Mouse (Mus musculus): ENCODE data around the gene Pkd1l2.
A peak's percentile ranks its signal among the peaks of the same experiment; 100 is the strongest.

Gene Pkd1l2

DNA sequence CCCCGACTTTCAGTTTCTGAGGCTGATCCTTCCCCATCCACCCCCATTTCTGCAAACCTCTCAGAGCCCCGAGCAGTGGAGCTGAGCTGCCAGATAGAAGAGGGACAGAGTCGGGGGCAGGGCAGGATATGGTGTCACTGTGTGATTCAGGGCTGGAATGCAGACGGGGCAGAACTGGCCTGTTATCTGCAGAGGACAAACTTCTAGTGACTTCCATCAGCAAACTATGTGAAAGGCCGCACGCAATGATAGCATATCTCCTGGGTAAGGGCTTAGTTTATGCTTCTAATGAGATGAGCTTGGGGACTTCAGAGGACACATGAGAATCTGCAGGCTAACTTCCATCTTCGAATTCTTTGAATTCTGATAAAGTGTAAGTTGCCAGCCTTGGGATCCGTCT, 3.3 kb upstream of the Pkd1l2 start:
- DNase-seq (ENCODE audit: low read depth), result no peak

DNA sequence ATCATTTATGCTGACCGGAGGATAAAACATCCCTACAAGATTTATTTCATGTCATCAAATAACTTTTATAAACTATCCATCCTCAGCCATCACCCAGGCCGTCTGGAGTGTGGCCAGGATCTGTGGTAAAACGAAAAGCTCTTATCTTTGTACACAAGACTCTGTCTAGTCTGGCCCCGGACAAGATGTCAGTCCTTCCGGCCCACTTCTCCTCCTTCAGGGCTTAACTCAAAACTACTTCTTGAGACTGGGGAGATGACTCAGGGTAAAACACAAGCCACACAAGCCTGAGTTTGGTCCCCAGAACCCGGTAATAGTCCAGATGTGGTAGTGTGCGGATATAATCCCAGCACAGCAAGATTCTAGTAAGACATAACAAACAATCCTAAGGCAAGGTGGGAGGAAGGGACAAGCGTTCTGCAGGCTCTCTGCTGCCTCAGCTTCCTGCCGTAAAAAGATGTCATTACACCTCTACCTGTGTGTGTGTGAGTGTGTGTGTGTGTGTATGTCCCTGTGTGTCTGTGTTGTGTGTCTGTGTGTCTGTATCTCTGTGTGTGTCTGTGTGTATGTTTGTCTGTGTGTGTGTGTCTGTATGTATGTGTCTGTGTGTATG, 804 bp upstream of the Pkd1l2 start:
- peak; percentile 54 for DNase-seq (ENCODE audit: low read depth)

DNA sequence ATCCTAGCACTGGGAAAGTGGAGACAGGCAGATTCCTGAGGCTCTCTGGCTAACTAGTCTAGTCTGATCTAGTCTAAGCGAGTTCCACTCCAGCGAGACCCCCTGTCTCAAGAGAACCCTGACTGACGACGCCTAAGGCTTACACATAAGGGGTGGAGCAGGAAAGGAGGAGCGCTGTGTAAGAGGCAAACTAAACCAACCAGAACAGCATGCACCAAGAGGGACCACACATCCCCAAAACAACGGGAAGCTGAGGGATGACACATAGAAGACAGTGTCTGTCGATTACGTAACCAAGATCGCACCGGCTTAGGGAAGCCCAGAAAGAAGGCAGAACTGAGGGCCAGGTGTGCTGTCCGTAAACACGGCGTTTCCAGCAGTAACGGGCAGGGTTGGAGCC, 2.6 kb downstream of the Pkd1l2 start:
- DNase-seq (ENCODE audit: low read depth), result peak; percentile 44

DNA sequence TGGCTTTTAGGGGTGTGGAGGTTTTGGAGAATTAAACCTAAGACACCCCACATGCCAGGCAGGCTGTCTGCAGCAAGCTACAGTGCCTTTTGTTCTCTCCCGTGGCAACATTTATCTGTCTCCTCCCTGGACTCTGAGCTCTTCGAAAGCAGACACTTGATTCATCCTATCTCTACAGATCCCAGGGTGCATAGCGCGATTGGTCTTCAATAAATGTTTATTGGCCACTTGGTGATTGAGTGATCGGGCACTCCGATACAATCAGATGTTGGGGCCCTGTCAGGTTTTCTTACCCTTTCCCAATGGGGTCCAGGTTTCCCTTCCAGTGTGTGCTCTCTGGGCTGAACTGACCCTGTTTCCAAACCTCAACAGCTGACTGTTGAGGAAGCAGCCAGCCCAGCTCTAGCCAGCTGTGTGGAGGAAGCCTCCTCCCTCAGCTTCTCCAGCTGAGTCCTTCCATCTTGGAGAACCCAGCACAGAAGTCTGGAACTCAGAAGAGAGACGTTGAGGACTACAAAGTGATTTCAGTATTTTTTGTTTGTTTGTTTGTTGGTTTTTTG, 3.8 kb downstream of the Pkd1l2 start:
- no peak for DNase-seq (ENCODE audit: low read depth)

DNA sequence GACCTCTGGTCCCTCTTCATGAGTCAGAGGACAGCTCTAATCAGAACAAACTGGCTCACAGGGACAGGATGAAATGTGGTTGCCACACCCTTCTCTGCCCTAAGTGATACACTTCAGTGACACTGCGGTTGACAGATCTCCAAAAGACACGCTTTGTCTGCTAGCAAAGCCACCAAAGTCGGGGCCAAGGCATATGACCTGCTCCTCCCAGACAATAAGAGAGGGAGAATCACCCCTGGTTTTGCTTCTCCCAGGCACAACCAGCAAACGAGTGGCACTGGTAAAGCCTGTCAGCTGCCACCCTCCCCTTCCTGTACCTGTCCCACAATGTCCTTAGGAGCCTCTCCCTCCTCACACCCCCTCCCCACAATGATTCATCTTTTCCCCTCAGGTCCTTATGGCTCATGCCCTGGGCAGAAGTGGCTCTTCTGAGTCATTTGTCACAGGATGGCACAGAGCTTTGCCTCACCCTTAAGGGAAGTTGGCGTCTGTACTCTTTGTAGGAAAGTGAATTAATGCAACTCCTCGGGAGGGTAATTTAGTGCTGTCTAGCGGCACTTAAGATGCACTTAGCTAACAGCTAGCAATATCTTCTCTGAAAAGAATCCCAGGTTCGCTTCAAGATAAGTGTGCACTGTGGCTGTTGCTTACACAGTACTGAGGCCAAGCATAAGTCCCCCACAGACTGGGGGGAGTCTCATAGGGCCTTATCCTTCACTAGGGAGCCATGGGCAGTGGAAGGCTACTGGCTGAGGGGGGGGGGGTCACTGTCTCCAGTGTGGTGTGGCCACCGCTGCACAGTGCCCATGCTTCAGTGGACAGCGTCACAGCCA, 7.7 kb downstream of the Pkd1l2 start:
- DNase-seq (ENCODE audit: low read depth), result peak; percentile 66

DNA sequence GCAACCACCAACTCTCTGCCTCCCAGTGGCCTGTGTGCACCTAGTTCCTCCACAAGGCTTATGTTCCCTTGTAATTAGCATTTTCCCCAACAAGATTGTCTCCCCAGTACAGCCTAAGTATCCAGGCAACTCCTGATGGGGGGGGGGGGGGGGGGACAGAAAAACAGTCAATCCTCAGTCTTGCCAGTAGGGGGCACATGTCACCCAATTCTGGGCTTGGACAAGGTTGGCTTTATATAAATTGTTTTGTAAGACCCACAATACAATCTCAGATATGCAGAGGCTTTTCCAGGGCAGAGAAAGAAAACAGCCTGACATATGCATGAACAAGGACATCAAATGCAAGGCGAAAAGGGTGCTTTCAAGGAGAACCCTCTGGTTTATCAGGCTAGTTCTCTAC, 12.5 kb downstream of the Pkd1l2 start:
- DNase-seq (ENCODE audit: low read depth), result no peak

DNA sequence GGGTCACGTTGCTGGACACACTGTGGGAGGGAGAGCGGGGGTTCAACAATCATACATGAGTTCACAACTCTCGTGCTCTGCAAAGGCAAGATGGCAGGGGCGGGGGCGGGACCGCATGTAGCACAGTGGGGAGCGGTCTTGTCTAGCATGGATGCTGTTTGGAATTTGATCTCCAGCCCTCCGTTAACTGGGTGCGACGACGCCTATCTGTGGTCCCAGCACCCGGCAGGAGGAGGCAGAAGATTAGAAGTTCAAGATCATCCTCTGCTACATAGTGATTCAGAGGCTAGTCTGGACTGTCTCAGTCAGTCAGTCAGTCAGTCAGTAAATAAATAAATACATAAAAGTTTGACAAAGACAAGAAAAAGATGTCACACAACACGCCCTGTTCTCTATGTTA, 14.0 kb downstream of the Pkd1l2 start:
- DNase-seq (ENCODE audit: low read depth), result no peak

DNA sequence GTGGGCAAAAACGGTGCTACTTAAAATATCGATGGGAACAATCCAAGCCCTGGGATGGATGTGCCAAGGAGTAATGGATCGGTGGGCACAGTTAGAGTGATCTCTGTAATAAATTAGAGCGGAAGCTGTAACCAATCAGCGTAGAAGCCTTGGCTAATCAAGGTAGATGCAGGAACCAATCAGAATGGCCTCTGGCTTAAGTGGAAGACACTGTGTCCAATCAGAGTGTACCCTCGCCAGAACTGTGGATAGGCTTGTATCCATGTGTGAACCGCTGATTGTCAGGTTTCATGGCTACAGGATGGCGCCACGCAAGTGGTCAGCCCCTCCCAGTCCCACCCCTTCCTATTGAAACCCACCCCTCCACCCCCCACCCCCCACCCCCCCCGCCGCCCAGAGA, 14.9 kb downstream of the Pkd1l2 start:
- no peak for DNase-seq (ENCODE audit: low read depth)

DNA sequence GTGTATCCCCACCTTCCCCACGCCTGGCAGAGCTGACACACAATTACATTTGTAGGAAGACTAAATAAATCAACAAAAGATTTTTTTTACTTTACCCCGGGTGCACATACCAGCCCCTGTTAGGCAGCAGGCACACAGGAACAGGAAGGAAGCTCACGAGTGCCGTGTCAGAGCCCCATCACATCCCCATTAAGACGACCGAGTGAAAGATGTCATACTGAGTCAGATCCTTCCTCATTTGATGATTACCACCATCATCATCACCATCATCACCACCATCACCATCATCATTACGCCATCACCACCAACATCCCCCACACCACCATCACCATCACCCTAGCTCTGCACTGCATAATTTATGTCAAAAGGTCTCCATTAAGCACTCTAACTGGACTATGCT, 15.3 kb downstream of the Pkd1l2 start:
- no peak for DNase-seq (ENCODE audit: low read depth)

DNA sequence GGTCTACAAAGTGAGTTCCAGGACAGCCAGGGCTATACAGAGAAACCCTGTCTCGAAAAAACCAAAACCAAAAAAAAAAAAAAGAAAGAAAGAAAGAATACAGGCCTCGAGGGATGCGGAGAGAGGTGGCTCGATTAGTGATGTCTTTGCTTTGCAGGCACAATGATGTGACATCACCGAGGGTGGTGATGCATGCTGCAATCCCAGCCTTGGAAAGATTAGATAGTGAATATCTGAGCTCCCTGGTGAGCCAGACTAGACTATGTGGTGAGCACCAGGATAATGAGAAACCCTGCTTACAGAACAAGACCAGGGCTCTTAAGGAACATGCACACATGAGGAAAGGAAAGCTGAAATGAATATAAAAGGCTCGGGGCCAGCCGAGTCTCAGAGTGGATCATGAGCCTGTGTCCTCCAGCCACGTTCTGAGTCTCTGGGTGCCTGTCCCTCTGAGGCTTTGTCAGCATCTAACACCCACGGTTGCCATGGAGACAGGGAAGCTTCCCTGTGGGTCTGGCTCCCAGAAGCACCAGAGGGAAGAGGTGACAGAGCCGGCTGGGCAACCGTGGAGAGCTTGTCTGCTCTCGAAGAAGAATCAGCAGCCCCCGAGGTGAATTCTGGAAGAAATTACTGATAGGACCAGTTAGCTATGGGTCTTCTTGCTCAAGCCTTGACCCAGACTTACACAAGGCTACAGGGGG, 20.9 kb downstream of the Pkd1l2 start:
- DNase-seq (ENCODE audit: low read depth), result no peak

DNA sequence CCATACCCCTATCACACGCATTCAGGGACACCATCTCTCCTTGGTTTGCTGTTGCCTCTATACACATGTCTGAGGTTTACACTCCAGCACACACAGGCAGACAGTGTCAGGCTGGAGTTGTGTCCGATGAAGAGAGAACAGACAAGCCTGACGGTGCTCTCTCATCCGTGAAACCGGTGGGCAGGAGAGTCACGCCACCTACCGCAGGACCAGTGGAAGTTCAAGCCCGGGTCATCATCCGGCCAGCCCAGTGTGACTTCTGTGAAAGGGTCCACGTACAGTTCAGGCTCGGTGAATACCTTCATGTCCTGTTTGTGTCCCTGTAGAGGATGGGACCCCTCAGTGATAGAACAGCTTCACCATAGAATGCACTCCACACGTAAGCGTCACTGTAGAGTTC, 21.9 kb downstream of the Pkd1l2 start:
- no peak for DNase-seq (ENCODE audit: low read depth)

DNA sequence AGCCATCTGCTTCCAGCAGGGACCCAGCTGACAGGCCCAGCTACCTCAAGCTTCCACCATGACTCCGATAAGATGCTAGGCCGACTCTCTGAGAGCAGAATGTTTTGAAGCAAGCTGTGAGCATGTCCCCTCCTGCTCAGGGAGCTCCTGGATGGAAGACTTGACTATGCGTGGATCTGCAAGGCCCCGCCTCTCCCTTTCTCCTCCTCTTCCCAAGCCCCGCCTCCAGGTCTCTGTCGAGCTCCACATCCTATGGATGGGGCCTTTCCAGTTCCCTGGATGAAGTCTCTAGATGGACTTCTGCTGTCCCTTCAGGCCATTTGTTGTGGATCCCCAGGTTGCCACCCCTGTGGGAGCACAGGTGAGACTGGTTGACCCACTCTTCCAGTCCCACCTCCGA, 23.2 kb downstream of the Pkd1l2 start:
- DNase-seq (ENCODE audit: low read depth), result no peak

DNA sequence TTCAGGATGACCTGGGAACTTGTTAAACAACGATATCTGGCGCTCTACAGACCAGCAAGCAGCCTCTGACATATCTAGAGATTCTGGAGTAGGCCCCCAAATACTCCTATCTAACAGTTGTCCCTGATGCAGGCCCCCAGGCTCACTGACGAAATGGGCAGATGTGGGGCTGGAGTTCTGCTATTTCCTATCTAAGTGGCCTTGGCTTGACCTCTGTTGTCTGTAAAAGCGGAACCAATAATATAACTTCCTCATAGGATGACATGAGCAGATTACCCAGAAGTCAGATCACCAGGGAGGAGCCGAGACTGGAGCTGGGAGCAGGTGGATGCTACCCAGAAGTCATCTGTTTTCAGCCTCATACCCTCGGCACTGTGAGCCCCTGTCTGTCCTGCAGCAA, 27.2 kb downstream of the Pkd1l2 start:
- DNase-seq (ENCODE audit: low read depth), result peak; percentile 36

DNA sequence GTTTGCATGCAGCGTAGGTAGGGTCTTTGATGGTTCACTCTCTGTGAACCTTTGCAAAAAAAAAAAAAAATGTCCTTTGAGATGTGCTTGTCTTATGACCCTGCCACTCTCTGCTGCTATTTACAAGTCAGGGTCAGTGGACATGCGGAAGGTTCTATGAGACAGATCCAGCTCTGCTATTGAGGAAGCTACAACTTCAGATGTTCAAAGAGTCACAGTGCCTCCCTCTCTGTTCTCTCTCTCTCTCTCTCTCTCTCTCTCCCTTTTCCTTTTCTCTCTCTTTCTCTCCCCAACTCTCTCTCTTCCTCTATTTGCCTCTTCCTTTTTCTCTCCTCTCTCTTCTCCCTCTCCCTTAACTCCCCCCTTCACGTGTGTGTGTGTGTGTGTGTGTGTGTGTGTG, 28.1 kb downstream of the Pkd1l2 start:
- no peak for DNase-seq (ENCODE audit: low read depth)

DNA sequence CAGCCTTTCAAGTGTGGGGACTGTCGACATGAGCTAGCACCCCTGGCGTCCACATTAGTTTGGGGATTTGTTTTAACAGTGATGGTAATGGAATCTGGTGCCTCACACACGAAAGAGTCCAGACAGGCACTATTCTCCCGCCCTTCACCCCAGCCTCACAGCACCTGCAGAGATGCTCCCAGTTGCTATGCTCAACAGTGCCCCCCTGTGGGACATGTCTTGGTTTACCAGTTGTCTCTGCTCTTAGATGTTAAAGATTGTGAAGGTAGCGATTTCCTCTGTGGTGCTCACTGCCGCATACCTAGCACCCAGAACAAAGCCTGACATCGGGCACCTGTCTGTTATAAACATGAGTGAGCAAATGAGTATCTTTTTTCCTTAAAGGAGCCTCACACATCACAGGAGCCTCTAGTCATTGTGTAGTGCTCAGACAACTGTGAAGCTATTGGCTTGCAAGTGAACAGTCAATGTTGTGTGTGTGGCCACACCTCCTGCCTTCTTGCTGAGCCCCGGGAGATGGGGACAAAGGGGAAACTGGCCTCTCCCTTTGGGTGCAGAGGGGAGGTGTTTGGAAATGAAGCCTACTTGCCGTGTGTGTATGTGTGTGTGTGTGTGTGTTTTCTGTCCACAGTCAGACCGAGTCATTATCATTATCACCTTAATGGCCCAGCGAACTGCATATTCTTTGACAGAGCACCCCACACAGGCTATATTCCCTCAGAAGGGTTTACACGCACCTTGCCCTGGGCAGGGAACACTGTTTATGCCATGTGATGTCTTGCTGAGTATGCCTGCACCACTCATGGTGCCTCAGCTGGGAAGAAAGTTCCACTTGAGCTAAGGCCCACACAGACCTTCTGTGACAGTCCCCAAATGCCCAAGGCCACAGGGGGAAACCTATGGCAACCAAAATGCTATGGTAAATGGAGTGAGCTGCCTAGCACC, 28.8 kb downstream of the Pkd1l2 start:
- no peak for DNase-seq (ENCODE audit: low read depth)

DNA sequence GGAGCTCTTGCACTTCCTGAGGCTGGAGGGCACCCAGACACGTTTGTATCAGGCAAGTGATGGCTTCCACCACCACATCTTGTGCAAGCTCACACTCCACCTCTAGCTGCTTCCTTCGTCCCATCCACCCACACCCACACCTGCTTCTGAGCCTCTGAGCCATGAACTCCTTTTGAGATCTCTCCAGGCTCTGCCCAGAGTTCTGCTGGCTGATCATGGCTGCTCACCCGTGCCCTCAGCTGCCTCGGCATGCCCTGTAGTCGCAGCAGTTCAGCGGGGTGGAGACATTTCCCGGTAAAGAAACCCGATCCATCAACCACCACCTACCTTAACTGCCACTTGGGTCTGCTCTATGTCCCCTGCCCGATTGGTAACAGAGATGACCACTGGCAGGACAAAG, 30.9 kb downstream of the Pkd1l2 start:
- no peak for DNase-seq (ENCODE audit: low read depth)

DNA sequence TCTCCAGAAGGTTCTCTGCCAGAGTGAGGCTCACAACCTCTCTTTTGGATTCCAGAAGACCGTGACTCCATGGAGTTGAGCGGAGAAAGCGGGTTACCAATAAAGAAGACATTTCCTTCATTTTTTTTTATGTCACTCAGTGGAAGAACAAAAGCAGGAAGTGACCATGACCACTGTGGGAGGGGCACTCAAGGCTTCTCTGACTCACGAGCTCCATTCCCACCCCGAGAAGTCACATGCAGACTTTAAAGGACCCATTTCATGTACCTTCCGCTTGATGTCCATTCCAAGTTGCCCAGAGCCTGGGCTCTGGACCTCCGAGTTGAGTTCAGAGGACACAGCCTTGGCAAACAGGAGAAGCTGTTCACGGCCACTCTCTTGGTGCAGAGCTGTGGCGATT, 31.5 kb downstream of the Pkd1l2 start:
- DNase-seq (ENCODE audit: low read depth), result no peak

DNA sequence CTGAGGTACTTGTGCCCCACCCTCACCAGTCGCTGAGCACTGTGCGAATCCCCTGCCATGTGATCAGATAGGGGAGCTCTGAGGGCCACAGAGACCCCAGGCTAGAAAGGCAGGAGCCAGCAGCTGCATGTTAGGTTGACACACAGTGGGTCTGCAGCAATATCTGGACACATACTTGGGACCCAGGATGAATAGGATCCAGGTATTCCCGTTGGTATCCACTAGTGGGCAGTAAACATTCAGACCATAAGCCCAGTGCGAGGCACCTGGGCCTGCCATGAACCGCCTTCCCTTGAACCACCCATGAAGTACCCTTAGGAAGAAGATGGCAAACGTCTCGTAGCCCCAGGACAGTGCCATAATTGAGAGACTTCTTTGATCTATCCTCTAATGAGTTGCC, 32.8 kb downstream of the Pkd1l2 start:
- no peak for DNase-seq (ENCODE audit: low read depth)

DNA sequence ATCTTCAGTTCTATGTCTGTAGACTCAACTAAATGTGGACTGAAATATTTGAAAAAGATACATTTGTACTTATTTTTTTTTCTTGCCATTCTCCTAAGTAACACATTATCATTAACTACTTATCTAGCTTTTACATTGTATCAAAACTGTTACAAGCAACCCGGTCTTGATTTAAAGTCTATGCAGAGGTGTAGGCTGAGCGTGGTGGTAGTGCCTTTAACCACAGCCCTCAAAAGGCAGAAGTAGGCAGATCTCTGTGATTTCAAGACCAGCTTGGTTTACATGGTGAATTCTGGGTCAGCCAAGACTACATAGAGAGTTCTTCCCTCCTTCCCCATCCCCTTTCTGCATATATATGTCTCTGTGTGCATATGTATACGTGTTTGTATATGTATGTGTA, 38.7 kb downstream of the Pkd1l2 start:
- no peak for DNase-seq (ENCODE audit: low read depth)

DNA sequence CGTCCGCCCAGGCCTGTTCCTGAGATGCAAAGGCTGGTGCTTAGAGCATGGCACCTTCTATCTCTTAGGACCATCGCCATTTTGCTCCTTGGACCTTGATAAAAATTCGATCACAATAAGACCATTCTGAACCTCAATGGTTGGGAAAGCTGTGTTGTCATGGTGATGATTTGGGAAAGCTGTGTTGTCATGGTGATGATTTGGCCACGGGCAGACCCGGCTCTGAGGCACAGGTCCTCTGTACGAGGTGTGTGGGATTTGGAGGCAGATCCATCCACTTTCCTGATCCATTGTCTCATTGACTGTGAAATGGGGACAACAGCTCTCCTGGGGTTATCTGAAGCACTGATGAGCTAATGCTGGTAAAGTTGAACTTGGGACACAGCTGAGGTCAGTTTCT, 42.4 kb downstream of the Pkd1l2 start:
- no peak for DNase-seq (ENCODE audit: low read depth)

DNA sequence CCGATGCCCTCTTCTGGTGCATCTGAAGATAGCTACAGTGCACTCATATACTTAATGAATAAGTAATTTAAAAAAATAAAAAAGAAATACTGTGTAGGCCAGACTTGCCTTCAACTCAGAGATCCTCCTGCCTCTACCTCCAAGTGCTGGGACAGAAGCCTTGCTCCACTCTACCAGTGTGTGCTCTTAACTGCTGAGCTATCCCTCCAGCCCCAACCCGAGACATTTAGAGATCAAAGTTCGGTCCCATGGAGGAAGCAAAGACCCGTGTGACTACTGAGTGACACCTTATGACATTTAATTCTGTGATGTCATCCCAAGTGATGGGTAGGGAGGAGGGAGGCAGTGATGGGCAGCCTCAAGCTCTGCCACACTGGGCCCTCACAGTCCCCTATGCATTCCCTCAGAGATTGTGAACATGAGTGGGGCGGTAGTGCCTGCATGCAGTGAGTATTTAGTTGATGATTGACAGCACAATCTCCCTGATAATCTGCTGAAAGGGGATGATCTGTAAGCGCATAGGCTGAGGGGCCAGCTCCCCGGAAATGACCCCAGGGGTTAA, 44.8 kb downstream of the Pkd1l2 start:
- DNase-seq (ENCODE audit: low read depth), result no peak

DNA sequence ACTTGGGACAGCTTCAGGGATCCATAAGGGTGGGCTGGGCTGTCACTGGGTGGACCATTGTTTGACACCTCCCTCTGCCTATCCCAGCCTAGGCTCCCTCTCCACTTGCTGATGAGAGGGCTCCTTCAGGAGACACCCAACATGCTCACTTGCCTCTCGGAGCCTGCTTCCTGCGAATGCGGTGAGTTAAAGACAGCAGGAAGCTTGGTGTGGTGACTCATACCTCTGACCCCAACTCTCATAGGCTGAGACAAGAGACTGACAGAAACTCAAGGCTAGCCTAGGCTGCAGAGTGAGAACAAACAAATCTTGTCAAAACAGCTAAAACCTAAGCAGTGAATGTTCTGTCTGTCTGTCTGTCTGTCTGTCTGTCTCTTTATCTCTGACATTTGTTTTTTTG, 48.9 kb downstream of the Pkd1l2 start:
- peak; percentile 35 for DNase-seq (ENCODE audit: low read depth)
